Mouse (Mus musculus) olfactory bulb, adult 2 months (tissue): Measurements from ENCODE around the gene Rabif.

Experiments used
- CTCF ChIP-seq: fragments of 200-500 bp; IDR thresholded peaks from 2 replicates; pipeline ENCODE4 v1.5.1; 2012; ENCODE audit warnings: low read depth, mild to moderate bottlenecking, low read length, moderate library complexity; ENCODE audit not compliant: insufficient read depth
- POLR2A ChIP-seq: fragments of 200-500 bp; IDR thresholded peaks from 2 replicates; pipeline ENCODE4 v1.6.1; 2012; ENCODE audit warnings: mild to moderate bottlenecking, low read depth, low read length, moderate library complexity; ENCODE audit not compliant: insufficient read depth

DNA sequence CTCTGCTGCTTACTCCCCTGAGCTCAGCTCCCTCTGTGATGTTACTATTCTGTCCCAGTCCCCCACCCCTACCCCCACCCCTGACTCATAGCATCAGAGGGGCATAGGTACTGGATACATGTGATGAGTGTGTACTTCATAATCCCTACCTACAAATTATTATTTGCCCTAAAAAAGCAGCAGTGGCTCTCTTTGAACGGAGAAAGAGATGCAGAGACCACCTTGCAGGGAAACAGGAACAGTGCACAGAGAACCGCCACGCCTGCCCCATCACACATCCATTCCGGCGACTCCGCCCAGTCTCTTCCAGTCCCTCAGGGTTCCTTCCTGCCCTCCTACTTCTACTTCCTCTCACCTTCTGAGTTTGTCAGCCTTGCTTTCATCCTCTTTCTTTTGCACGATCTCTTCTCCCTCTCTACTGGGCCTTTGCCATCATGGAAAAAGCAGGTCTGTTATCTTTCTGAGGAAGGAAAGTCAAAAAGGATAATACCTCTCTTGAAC, 55.2 kb downstream of the Rabif start, which contains the start of gene Mgat4e:
- TF ChIP-seq CTCF (no peak), POLR2A (no peak)
